Mouse (Mus musculus): Measurements from ENCODE around the gene Ptges3.

Gene Ptges3

GRCm38 (mm10) chr10:128092506-128093495, 34.0 kb downstream of the Ptges3 start:
- DNase-seq (ENCODE audit: low spot score) = peak; percentile 70

- DNase-seq (ENCODE audit: low spot score) = no peak
These were observed 34.9 kb downstream of the Ptges3 start for GRCm38 (mm10) chr10:128093496-128094294.

- DNase-seq (ENCODE audit: low spot score) = peak; percentile 80
These were observed 35.7 kb downstream of the Ptges3 start for GRCm38 (mm10) chr10:128094340-128094968.

- no peak for DNase-seq (ENCODE audit: low spot score)
These were observed 36.4 kb downstream of the Ptges3 start for GRCm38 (mm10) chr10:128095003-128095636.

GRCm38 (mm10) chr10:128096313-128096692, 37.5 kb downstream of the Ptges3 start:
- DNase-seq (ENCODE audit: low spot score) = no peak

- DNase-seq (ENCODE audit: low spot score) = peak; percentile 80
These were observed 38.2 kb downstream of the Ptges3 start for GRCm38 (mm10) chr10:128096693-128097586.

GRCm38 (mm10) chr10:128097587-128097971, 38.8 kb downstream of the Ptges3 start:
- peak; percentile 48 for DNase-seq (ENCODE audit: low spot score)

- DNase-seq (ENCODE audit: low spot score) = no peak
These were observed 51.5 kb downstream of the Ptges3 start for GRCm38 (mm10) chr10:128110103-128110761.

- DNase-seq (ENCODE audit: low spot score) = no peak
These were observed 52.5 kb downstream of the Ptges3 start for GRCm38 (mm10) chr10:128111227-128111626.

- no peak for DNase-seq (ENCODE audit: low spot score)
These were observed 65.1 kb downstream of the Ptges3 start for GRCm38 (mm10) chr10:128123833-128124232.

- no peak for DNase-seq (ENCODE audit: low spot score)
These were observed 66.1 kb downstream of the Ptges3 start for GRCm38 (mm10) chr10:128124831-128125230.

- DNase-seq (ENCODE audit: low spot score) = no peak
These were observed 67.2 kb downstream of the Ptges3 start for GRCm38 (mm10) chr10:128125951-128126350.

Data from urinary bladder, postnatal 25 days (tissue).